Mouse (Mus musculus) layer of hippocampus, postnatal 25 days (tissue): Measurements from ENCODE around the gene Ttc7. TPM values are rescaled to one million over a fixed set of nuclear protein-coding genes. Genes with fewer than 3 reads are reported as not detected.

ENCODE experiments used
- DNase-seq, 2 experiments: peaks; one replicate each; pipeline ENCODE4 v3.0.0; 2022; ENCODE audit warnings: mixed read lengths in 2 of 2, low spot score in 1 of 2; ENCODE audit errors: extremely low spot score in 1 of 2
- total RNA-seq, 2 experiments: library from RNA; stranded (reverse); gene quantifications; 2 replicates each; pipeline ENCODE4 v1.2.3; 2021

The Ttc7 gene
- total RNA-seq, 2 experiments from 2014 or later: 5.1 to 8.1 TPM

DNA sequence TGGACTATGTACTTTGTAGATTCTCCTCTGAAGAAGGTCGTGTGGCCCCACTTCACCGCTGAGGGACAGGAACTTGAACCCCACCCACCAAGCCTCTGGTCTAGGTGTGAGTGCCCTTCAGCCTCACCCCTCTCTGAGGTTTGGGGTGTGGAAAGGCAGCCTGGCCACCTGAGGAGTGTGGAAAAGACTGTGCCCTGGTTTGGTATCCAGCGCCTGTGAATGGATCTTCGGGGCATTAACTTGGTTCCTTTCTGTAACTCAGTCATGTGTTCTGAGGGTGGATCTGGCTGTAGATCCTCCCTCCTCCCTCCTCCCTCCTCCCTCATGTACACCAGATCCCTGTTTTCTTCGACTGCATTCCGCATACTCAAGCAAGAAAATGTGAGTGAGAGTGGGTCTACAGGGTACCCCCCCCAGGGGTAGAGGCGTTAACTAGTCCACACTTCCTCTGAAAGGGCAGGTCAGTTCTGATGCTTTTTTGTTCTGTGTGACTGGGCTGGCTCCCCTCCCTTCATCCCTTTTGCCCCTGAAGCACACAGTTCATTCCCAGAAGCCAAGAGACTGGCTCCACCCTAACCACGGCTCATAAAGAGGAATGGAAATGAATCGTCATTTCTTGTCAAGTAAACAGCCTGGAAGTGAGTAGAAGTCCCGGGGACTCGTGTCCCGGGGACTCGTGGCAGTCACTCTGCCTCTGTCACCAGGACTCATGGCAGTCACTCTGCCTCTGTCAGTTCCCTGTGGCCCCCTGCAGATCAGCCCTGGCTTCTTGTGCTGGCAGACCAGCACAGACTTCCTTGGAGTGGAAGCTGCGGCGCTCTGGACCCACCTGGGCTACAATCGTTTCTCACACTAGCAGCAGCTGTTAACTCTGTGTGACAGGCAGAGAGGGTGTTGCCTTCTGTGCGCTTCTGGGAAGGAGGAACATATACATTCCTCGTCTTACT lies 30.5 kb downstream of the Ttc7 start:
- no peak for DNase-seq

- DNase-seq: no peak
Measured at GRCm38 (mm10) chr17:87314121-87314520, 31.4 kb downstream of the Ttc7 start.

GRCm38 (mm10) chr17:87314530-87314946 lies 31.9 kb downstream of the Ttc7 start:
- DNase-seq: no peak

GRCm38 (mm10) chr17:87315021-87315531 lies 32.4 kb downstream of the Ttc7 start:
- peak; percentile 94 to 98 for DNase-seq

- DNase-seq: no peak
Measured at GRCm38 (mm10) chr17:87315891-87316763, 33.4 kb downstream of the Ttc7 start.

GRCm38 (mm10) chr17:87317271-87317670 lies 34.6 kb downstream of the Ttc7 start:
- no peak for DNase-seq

DNA sequence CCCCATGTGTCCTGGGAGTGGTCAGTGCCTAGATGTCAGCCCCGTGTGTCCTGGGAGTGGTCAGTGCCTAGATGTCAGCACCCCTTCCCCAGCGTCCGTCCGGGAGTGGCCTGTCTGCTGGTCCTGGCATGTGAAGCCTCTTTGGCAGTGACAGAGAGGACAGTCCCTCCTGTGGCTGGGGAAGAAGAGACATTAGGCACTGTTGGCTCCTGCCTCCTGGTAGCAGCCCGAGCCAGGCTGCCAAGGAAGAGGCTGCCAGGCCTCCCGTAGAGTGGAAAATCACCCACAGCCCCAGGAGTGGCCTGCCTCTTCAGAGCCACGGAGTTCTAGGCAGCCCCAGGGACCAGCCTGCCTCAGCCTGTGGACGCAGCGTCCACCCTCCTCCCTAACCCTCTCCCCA lies 35.3 kb downstream of the Ttc7 start:
- no peak for DNase-seq

DNA sequence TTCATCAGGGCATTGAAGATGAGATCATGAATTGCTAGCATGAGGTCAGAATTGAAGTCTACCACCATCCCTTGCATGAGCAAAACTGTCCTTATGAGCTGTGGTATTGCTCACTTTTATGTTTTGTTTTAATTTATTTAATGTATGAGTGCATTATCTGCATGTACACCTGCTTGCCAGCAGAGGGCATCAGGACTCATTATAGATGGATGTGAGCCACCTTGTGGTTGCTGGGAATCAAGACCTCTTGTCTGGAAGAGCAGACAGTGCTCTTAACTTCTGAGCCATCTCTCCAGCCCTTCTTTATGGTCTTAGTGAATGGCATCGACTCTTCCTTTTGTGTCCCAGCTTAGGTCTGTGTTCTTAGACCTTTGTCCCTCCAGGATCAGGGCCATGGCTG lies 39.0 kb downstream of the Ttc7 start:
- no peak for DNase-seq

- no peak for DNase-seq
Measured at GRCm38 (mm10) chr17:87323215-87323614, 40.5 kb downstream of the Ttc7 start.

DNA sequence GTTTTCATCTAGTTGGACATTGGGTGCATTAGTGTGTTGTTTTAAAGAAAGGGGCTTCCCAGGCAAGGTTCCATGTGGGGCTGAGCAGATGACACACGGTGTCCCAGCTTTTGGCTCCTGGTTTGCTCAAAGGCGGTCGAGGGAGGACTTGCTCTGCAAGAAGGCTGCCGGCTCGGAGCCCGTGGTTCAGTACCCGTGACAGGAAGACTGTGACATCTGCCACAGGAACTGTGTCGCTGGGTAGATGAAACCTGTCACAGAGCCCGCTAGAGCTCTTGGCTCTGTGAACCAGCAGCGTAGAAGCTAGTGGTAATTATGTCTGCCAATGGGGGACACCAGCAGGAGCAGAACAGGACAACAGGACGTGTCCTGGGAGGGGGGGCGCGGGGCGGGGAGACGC lies 42.8 kb downstream of the Ttc7 start:
- DNase-seq: no peak

DNA sequence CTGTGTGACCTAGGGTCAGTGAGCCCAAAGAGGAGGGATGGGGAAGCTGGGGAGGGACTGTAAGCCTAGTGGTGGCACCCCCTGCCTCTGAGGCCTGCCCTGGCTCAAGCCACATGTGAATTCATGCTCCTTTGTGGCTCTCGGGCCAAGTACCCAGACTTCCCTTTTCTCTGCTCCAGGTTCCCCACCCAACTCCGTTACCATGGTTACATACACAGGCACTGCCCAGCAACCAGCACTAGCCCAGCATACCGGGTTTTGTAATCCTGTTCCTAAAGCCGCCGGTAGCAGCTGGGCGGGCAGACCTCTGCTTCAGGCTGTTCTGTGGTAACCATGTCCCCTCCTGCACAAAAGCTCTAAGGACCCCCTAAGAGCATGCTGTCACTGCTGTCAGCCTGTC lies 44.3 kb downstream of the Ttc7 start:
- DNase-seq: no peak

DNA sequence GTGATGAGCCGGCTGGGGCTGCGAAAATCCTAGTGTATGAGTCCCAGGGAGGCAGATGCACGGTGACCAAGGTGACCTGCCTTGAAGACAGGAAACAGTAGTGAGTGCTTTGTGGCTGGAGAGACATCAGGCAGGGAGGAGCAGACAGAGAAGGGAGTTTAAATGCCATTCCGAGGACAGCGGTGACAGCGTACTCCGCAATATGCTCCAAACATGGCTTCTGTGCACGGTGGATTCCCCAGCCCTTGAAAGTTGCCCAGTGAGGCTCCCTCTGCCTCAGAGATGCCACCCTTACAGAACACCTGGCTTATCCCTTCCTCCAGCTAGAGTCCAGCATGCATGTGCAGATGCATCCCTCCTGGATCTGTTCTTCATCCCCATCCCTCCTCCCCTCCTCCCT lies 45.0 kb downstream of the Ttc7 start:
- no peak for DNase-seq

GRCm38 (mm10) chr17:87328177-87328768 lies 45.6 kb downstream of the Ttc7 start:
- DNase-seq: peak; percentile 40 to 56

DNA sequence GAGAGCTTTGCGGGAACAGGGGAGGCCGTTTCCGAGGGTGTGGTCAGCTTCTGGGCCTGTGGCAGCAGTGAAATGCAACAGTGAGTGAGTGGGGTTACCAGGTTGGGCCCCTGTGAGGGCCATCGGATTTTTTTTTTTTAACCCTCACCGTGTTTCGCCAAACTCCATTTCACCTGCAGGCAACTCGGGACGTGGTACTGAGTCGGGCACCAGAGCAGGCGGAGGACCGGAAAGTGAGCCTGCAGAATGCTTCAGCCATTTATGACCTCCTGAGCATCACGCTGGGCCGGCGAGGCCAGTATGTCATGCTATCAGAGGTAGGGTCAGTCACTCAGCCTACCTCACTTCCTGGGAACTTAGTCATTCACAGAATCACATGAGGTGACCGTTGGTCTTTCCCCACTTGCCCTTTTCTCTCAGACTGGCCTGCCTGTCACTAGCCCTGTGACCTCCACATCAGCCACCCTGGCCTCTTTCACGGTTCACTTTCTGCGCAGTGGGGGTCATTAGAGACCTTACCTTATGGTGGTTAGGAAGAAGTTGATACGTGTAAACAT lies 46.5 kb downstream of the Ttc7 start:
- no peak for DNase-seq

DNA sequence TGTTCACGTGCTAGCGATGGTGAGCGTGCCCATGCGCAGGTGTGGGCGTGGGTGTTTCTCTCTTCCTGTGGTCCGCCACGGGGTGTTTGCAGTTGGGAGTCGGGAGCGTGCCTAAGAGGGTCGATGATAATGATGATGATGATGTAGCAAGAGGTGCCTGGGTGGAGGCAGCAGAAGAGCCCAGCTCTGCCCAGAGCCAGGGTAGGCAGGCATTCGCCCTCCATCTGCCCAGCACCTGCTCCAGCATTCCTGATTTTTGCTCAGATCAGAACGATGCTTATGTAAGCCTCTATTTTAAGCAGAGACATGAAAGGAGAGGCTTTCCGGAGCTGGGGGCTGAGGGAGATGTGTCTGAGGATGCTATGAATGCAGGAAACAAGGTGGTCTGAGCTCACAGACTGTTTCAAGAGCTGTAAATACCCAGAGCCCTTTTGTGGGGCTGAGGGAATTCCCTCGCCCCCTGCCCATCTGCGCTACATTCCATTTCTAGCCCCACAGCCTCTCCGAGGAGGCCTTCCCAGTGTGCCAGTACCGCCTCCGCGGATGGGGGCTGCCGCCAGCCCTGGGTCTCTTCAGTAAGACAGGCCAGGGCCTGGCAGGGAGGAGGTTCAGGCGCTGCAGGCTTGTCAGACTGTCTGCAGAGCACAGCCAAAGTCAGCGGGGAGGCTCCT lies 47.7 kb downstream of the Ttc7 start:
- peak; percentile 56 to 67 for DNase-seq

DNA sequence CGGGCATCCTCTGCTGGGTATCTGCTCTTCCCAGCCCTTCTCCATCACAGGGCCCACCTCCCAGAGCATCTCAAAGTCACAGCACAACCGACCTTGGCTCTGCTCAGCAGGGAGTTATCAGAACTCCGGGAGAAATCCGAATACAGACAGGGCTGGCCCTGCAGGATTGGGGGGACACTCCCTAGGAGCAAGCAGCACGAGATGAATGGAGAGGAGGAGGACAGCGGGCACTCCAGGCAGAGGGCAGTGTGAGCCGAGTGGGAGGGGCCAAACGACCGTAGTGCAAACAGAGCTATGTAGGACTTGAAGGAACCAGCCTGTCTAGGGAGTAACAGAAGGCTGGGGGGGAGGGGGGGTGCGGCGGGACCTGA lies 48.2 kb downstream of the Ttc7 start:
- DNase-seq: no peak

DNA sequence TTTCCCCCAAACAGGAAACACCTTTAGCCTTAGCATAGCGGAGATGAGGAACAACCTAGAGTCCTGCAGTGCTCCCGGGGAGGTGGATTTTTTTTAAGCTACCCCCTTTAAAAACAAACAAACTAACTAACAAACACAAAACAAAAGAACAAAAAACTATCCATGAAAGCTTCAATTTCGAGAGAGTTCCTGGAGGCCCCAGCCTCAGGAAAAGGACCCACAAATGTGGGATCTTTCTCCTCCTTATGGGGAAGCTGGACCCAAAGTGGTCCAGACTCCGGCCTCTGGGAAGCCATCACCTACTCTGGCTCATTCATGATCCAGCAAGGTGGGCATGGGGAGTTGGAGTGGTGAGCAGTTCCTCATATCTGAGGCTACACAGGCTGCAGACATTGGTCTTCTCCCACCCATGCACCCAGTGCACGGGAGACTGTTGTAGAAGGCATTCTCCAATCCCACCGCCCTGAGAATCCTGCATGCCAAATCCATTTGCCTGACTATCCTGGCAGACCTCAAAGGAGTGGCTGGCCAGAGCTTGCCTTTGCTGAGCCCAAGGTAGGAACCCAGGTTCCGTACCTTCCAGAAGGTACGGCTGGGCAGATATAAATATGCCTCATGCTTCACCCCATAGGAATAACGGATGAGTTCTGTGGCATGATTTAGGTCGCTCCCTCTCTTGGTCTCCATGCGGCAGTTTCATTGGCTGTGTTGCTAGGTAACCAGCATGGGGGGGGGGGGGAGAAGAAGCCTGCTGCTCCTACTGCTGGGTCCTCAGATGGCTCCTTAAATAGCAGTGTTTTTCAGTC lies 48.9 kb downstream of the Ttc7 start:
- peak in 1 of 2 experiments; percentile 36 for DNase-seq

GRCm38 (mm10) chr17:87332142-87332815 lies 49.6 kb downstream of the Ttc7 start:
- DNase-seq: no peak
